In the genomic region with DNA sequence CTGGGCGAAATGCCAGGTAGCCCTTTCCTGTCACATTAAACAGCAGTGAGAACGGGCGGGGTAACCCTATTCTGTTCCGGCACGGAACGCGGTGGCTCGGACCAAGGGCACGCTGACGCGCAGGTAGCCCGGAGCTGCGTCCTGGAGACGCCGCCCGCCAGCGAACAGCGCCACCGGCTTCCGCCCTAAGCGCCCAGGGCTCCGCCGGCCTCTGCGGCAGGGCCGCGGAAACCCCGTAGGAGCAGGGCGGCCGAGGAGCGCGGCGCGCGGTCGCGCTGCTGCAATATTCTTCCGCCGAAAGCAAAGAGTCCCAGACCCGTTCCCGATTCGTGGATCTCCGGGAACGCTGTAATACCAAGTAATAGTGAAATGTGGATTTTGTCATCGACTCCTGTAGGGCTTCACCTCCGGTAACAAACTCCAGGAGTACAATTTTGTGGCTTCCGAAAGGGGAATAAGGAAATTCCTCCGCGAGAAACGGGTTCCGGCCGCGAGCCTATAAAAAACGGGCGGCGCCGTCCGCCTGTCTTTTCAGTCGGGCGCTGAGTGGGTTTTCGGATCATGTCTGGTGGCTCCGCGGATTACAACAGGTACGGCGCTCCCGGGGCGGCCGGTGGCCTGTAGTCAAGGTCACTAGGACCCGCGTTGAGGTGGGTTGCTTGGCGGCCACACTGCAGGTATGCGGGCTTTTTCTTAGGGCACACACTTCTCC, we compare ENCODE assay signal across 8 mouse cellular contexts. TPM values are rescaled to one million over a fixed set of nuclear protein-coding genes. Genes with fewer than 3 reads are reported as not detected.
A peak's percentile ranks its signal among the peaks of the same experiment; 100 is the strongest.
DNase-seq lines count a peak whose midpoint lies in the region; ATAC-seq and TF ChIP-seq lines count a peak whose summit lies in the region.

A gene (plus strand): TSS at position 214 of the 712 bp plus-strand sequence.

- ATAC-seq in forebrain, embryonic 15.5 days (replicated peaks), result peak; percentile 92
- ATAC-seq in neutrophil, adult 5-6 weeks (ENCODE audit: extremely low read depth, insufficient number of reproducible peaks, low FRiP score, poor library complexity, severe bottlenecking), result peak; percentile 80

- H3K27ac ChIP-seq in forebrain, embryonic 15.5 days (replicated peaks), result peak within 1 kb of the TSS; percentile 98

- no peaks in the 10 kb centered on the region for H3K9me3 ChIP-seq in forebrain, embryonic 15.5 days

- TF ChIP-seq CTCF in lung, adult 2 months (IDR thresholded peaks at IDR 0.05; ENCODE audit: insufficient read depth, low read length), result no peak

- peak; percentile 99 for TF ChIP-seq POLR2A in lung, adult 2 months (IDR thresholded peaks at IDR 0.05; ENCODE audit: borderline replicate concordance, extremely low read depth, low read depth, low read length)

- H3K4me2 ChIP-seq in forebrain, embryonic 15.5 days (replicated peaks), result peak within 1 kb of the TSS; percentile 91

- peaks cover 37% of the 10 kb centered on the region for H3K4me1 ChIP-seq in forebrain, embryonic 15.5 days
- H3K4me1 ChIP-seq in lung, adult 2 months (ENCODE audit: control insufficient read depth, insufficient read depth, low read length), result peaks cover 9% of the 10 kb centered on the region

- H3K36me3 ChIP-seq in forebrain, embryonic 15.5 days, result peaks cover 36% of the 10 kb centered on the region

- H3K4me3 ChIP-seq in forebrain, embryonic 15.5 days, result peak within 1 kb of the TSS; percentile 76
- peak within 1 kb of the TSS; percentile 100 for H3K4me3 ChIP-seq in lung, adult 2 months (replicated peaks; ENCODE audit: extremely low read depth, low read depth, low read length)

- WGBS in forebrain, embryonic 15.5 days, result under 1% methylated on average over 71 of the region's 71 CpGs
- WGBS in lung, adult 2 months, result under 1% methylated on average over 71 of the region's 71 CpGs

- DNase-seq in ES-CJ7 (ENCODE audit: low read depth, low spot score), result peak; percentile 92
- peak; percentile 95 for DNase-seq in cerebellum, adult 11 months
- DNase-seq in heart, postnatal 25 days (ENCODE audit: low spot score), result peak; percentile 88
- peak; percentile 92 to 93 for DNase-seq in layer of hippocampus, adult 18-20 months (ENCODE audit: low spot score in 2 of 2)
- DNase-seq in lung, adult 2 months, result peak; percentile 93
- peak; percentile 81 to 85 for DNase-seq in thymus, adult 18-20 months

- H3K9ac ChIP-seq in forebrain, embryonic 15.5 days (replicated peaks), result peak within 1 kb of the TSS; percentile 98

- H3K27me3 ChIP-seq in forebrain, embryonic 15.5 days, result no peaks in the 10 kb centered on the region

- intact Hi-C loops in heart, postnatal 25 days (cut with DNase I), result loop anchor here (1.0 to 5.0 kb wide), 3 partner anchors 20 to 251 kb away; a partner anchor contains a TSS

RNA-seq across cellular contexts. Expression of the gene that starts here (rescaled TPM):
- polyA plus RNA-seq in forebrain, embryonic 15.5 days (2015; fragmentation: Nextera tagmentation; extraction: Ambion mirVana), result 338 and 359 TPM in 2 replicates
- total RNA-seq in heart, postnatal 25 days (2021), result 100 to 1,000 TPM; 300 to 346 TPM
- 100 to 1,000 TPM; 905 to 926 TPM for total RNA-seq in layer of hippocampus, adult 18-20 months (2021)
- polyA plus RNA-seq in lung, adult 2 months (2012; rRNA removed), result 71.3 and 141 TPM in 2 replicates
- total RNA-seq in neutrophil, adult 5-6 weeks (2017), result 1,840 and 1,846 TPM in 2 replicates

Comparison
In these comparisons a context has a peak if more than half of its experiments do, and no peak if none do; other contexts are left out.
1. Peak in every context shown above with its lines: DNase-seq, ATAC-seq, H3K4me3 ChIP-seq and H3K27ac ChIP-seq.